Mouse (Mus musculus) left cerebral cortex, adult 11 months (tissue): ENCODE results near the gene Urgcp.

ENCODE experiments used
- DNase-seq: peaks from one replicate; pipeline ENCODE4 v3.0.0; 2022; ENCODE audit warnings: low spot score

The Urgcp gene

GRCm38 (mm10) chr11:5715179-5715578 lies 47.0 kb downstream of the Urgcp start:
- no peak for DNase-seq

- DNase-seq, result peak; percentile 77
Observed at GRCm38 (mm10) chr11:5707530-5708353, 54.4 kb downstream of the Urgcp start.

- DNase-seq, result no peak
Observed at GRCm38 (mm10) chr11:5706874-5707529, 55.2 kb downstream of the Urgcp start.

- DNase-seq, result no peak
Observed at GRCm38 (mm10) chr11:5705972-5706371, 56.2 kb downstream of the Urgcp start.

GRCm38 (mm10) chr11:5703341-5703740 lies 58.8 kb downstream of the Urgcp start:
- DNase-seq, result no peak

- no peak for DNase-seq
Observed at GRCm38 (mm10) chr11:5702957-5703332, 59.2 kb downstream of the Urgcp start.

GRCm38 (mm10) chr11:5702271-5702956 lies 59.8 kb downstream of the Urgcp start:
- no peak for DNase-seq

- DNase-seq, result no peak
Observed at GRCm38 (mm10) chr11:5701821-5702220, 60.4 kb downstream of the Urgcp start.

- DNase-seq, result no peak
Observed at GRCm38 (mm10) chr11:5701300-5701699, 60.9 kb downstream of the Urgcp start.

GRCm38 (mm10) chr11:5700808-5701207 lies 61.4 kb downstream of the Urgcp start:
- no peak for DNase-seq

GRCm38 (mm10) chr11:5691775-5692174 lies 70.4 kb downstream of the Urgcp start:
- DNase-seq, result no peak

- no peak for DNase-seq
Observed at GRCm38 (mm10) chr11:5684283-5684682, 77.9 kb downstream of the Urgcp start.

GRCm38 (mm10) chr11:5682541-5682940 lies 79.6 kb downstream of the Urgcp start:
- no peak for DNase-seq
